Mouse (Mus musculus) embryo, embryonic 11 days (tissue): Measurements from ENCODE around the gene Smim1.
A peak's percentile ranks its signal among the peaks of the same experiment; 100 is the strongest.

Source experiments
- DNase-seq: peaks from one replicate; pipeline ENCODE4 v3.0.0-alpha.2; 2015

Gene Smim1

DNA sequence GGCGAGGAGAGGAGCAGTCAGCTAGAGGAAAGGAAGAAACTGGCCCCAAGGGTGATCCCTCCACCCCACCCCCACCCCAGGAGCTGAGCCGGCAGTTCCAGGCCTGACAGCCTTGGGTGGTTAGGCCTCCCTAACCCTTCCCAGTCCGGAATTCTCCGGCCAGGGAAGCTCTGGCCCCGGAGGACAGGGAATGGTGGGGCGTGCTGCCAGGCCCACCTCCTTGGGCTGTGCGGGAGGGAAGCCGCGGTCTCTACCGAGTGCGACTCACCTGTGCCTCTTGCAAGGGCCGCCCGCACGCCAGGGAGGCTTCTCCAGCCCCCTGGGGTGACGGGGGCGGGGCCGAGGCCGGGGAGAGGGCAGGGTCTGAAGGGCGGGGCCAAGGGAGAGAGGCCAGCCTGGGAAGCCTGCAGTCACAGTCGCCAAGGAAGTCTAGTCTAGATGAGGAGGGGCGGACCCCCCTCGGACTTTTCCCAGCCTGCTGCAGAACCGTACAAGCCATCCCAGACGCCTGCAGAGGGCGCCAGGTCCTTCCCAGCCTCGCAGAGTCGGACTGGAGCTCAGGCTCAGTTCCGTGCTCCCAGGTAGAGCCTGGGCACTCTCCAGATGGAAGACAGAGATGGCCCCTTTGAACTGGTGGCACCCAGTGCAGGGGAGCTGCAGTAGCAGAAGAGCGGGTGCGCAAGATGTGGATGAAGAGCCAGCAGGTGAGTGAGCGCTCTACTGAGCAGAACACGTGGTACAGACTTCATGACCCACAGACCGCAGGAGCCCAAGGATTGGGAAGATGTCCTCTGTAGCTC is at the start of gene Smim1:
Smim1 (minus strand) TSS at position 590 of the 800 bp plus-strand sequence.
- peak; percentile 75 for DNase-seq

GRCm38 (mm10) chr4:154071941-154072340 is 45.9 kb upstream of the Smim1 start:
- no peak for DNase-seq

- DNase-seq: peak; percentile 25
Observed at GRCm38 (mm10) chr4:154071521-154071920, 45.5 kb upstream of the Smim1 start.

- DNase-seq: peak; percentile 74
Observed at GRCm38 (mm10) chr4:154070896-154071295, 44.9 kb upstream of the Smim1 start.

GRCm38 (mm10) chr4:154064827-154065773 is 39.1 kb upstream of the Smim1 start:
- DNase-seq: peak; percentile 66

DNA sequence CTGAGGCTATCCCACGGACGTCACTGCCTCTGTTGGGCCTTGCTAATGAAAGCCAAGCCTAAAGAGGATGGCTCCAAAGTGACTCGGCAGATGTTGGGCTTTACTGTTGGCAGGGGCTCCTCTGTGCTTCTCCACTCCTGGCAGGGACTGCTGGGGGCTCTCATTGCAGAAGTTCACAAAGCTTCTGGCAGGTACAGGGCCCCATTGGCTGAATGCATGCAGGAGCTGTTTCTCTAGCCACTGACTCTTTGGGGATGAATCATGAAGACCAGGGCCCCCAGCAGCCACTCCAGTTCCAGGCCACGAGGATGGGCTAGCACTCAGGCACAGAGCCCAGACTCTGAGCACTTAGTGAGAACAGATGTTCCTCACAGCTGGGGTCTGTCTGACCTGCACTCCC is 31.7 kb upstream of the Smim1 start:
- DNase-seq: no peak

- DNase-seq: no peak
Observed at GRCm38 (mm10) chr4:154056661-154057060, 30.6 kb upstream of the Smim1 start.

DNA sequence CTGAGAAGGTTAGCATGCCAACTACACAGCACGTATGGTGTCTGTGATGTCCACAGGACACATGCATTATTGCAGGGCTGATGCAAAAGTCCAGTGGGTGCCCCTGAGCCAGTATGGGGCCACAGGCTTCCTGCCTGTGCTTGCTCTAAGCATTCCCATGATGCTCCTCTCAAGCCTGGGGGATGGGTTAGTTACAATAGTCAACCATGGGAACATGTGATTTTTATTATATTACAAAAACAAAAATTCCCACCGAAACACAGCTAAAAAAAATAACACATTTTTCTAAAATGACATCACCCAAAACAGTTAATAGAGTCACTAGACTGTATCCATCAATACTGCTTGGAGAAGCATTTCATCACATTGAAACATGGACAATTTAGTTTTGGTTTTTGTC is 30.0 kb upstream of the Smim1 start:
- no peak for DNase-seq

DNA sequence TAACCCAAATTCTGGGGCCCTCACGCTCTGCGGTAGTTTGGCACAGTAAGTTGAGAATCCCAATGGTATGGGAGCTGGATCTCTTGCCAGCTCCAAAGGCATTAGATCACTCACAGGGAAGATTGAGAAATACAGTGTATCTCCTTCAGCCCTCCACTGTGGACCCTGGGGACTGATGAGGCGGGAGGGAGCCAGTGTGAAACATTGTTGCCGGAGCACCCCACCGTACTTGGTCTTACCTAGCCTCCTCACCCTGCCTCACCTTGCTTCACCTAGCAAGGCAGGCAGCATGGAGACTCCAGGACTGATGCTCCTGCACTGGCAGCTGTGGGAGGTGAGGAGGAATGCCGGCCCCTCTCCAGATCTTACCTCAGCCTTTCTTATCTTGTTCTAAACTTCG is 29.5 kb upstream of the Smim1 start:
- DNase-seq: no peak

DNA sequence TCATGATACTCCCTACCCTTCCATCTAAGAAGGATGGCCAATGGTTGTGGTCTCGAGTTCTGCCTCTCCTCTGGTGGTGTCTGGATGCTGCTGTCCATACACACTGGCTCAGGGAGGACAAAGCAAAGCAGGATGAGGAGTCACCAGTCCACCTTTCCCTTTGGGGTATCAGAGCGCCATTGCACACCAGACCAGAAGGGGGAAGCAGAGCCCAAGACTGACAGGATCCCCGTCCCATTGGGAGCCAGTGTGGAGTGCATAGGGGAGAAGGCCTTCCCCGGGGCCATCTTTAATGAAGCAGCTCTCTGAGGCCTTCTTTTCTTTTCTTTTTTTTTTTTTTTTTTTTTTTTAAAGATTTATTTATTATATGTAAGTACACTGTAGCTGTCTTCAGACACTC is 27.0 kb upstream of the Smim1 start:
- no peak for DNase-seq

DNA sequence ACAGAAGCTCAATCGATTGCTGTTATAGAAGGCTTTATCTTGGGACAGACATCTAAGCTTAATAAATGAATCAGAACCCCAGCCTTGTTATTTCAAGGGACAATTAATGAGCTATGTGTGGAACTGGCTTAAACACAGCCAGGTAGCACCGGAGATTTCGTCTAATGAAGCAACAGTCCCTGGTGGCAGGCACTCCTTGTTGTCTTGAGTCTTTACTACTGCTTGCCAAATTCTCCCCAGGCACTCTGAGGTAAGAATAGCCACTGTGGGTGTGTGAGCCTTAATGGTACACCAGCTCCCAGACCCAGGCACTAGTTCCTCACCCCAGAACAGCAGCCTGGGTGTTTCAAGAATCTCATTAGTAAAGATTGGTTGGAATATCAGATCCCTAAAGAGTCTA is 25.4 kb upstream of the Smim1 start:
- no peak for DNase-seq

GRCm38 (mm10) chr4:154045837-154046236 is 19.8 kb upstream of the Smim1 start:
- no peak for DNase-seq

DNA sequence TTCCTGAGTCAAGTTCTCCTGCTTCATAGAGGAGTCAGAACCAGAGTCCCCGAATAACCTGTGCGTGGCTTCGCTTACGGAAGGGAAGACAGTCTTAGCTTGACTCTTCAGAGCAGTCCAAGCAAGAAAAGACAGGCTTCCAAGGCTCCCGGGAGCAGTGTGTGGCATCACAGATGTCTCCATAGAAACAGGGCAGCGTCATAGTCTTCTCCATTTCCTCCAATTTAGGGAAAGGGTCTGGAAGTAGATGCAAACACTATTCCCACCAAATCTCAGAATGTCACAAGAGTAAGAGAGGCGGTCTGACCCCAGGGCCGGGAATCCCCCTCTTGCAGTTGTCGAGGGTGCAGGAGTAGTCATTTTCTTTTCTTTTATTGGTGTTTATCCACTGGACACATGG is 16.5 kb upstream of the Smim1 start, which contains the start of gene Ccdc27:
Ccdc27 (minus strand) TSS at position 101 of the 400 bp plus-strand sequence.
- no peak for DNase-seq

GRCm38 (mm10) chr4:154037123-154037522 is 11.1 kb upstream of the Smim1 start:
- DNase-seq: no peak

GRCm38 (mm10) chr4:154028646-154029045 is 2.6 kb upstream of the Smim1 start:
- DNase-seq: peak; percentile 31

- DNase-seq: no peak
Observed at GRCm38 (mm10) chr4:154028066-154028465, 2.0 kb upstream of the Smim1 start.

DNA sequence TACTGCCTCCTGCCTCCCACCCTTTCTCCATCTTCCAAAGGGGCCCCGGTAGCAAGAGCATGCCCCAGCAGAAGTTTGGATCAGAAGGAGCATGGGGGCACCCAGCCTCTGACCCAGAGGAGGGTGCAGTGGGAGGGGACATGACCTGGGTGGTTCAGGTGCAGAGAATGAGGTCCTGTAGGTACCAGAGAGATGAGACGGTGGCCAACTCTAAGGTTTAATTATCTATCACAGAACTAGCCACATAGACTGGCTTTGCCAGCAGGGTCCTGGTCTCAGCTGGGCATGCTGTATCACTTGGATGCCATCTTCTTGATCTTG is 371 bp upstream of the Smim1 start:
- DNase-seq: no peak

DNA sequence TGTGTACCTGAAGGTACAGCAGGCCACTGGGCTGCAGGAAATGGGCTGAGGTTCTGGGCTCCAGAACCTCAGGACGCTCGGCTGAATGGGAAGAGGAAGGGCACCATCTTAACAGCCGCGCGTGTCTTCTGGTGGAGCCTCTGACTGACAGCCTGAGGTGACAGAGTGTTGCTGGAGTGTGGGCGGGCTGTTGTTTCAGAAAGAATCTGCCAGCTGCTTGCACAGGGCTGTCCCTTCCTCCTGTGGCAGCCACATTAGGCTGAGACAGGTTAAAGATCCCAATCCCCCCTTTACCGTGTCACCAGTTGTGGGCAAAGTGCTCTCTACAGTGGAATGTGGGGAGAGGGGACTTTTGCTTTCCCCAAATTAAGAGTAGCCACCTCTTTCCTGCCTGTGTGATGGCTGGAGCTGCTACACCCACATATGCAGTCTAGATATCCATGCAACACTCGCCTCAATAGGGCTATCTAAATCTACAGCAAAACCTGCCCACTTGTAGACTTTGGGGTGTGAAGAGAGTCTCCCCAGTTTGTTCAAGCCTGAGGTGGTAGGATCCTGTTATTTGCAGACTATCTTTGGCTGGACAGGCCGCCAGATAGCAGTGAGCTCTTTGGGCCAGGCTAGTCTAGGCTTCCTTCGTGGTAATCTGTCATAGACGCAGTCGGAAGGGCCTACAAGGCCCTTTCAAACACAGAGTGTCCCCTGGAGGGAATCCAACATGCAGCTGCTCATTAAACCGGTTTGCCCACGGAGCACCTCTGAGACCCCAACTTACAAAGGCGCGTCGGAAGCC is 1.1 kb downstream of the Smim1 start:
- DNase-seq: peak; percentile 10

GRCm38 (mm10) chr4:154023754-154024601 is 2.1 kb downstream of the Smim1 start:
- peak; percentile 27 for DNase-seq

GRCm38 (mm10) chr4:154022844-154023243 is 3.2 kb downstream of the Smim1 start:
- DNase-seq: no peak

DNA sequence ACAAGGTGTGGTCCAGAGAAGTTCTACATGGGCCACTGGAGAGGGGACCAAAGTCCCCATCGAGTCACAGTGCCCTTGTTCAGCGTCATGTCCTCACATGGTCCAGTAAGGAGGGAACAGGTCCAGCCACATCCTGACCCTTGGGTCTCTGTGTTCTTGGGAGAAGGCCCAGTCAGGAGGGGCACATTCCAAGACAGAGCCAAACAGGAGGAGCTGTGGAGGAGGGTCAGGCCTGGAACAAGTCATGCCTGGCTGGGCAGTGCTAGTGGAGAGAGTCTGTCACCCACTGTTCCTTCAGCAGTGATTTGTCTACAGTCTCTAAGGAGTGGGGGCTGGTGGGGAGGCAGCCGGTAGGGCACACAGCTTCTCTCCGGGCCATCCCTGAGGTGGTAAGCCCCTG is 3.6 kb downstream of the Smim1 start:
- DNase-seq: no peak

DNA sequence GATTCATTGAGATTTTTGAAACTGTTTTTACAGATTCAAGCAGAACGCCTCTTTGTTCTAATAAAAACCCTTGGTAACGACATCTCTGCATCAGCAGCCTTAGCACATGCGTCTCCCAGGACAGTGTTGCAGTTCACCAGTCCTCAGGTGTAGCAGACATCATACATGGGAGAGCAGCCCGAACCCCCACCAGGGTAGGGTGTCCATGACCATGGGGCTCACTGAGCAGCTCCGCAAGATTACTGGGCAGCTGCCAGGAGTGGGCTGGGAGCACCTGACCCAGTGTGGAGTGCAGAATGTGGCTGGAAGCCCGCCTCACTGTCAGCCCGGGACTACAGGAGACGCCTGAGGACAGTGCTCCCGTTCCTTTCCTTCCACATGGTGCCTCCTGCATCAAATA is 4.6 kb downstream of the Smim1 start:
- DNase-seq: no peak
